ENCODE assay signal across 8 mouse cellular contexts in genomic region chr2:158625697-158626096, GRCm38 (mm10). TPM values are rescaled to one million over a fixed set of nuclear protein-coding genes. Genes with fewer than 3 reads are reported as not detected.
A peak's percentile ranks its signal among the peaks of the same experiment; 100 is the strongest.
DNase-seq lines count a peak whose midpoint lies in the region; ATAC-seq and TF ChIP-seq lines count a peak whose summit lies in the region.

No protein-coding gene starts in this region.

- TF ChIP-seq EP300 in liver, postnatal 0 days (IDR thresholded peaks at IDR 0.05; ENCODE audit: low read depth), result no peak

- ATAC-seq in heart, embryonic 12.5 days (ENCODE audit: insufficient number of reproducible peaks, low FRiP score), result no peak
- no peak for ATAC-seq in forebrain, embryonic 16.5 days
- no peak for ATAC-seq in liver, postnatal 0 days

- no peak overlapping the region for H3K27ac ChIP-seq in heart, embryonic 12.5 days (ENCODE audit: poor library complexity, severe bottlenecking)
- no peak overlapping the region for H3K27ac ChIP-seq in forebrain, embryonic 16.5 days (ENCODE audit: low read length)
- H3K27ac ChIP-seq in liver, postnatal 0 days (ENCODE audit: low read depth), result peak overlapping the region; percentile 91; the same call in 1 of the 2 replicates

- DNase-seq in heart, adult 11 months, result no peak
- no peak for DNase-seq in liver, postnatal 0 days
- no peak for DNase-seq in adrenal gland, postnatal 10 days
- no peak for DNase-seq in right cerebral cortex, postnatal 14 days
- no peak for DNase-seq in adrenal gland, adult 8-10 months

- no peak for TF ChIP-seq CTCF in E14TG2a.4 (conservative IDR thresholded peaks at IDR 0.05; ENCODE audit: low read length)
- no peak for TF ChIP-seq CTCF in liver, postnatal 0 days (IDR thresholded peaks at IDR 0.05; ENCODE audit: low read depth)

- peak overlapping the region; percentile 80 for H3K9ac ChIP-seq in heart, embryonic 12.5 days
- peak overlapping the region; percentile 82 for H3K9ac ChIP-seq in forebrain, embryonic 16.5 days (replicated peaks; ENCODE audit: low read depth, low read length)
- H3K9ac ChIP-seq in liver, postnatal 0 days (replicated peaks), result peak overlapping the region; percentile 91

- H3K4me1 ChIP-seq in heart, embryonic 12.5 days (replicated peaks), result peaks cover 12% of the 10 kb centered on the region
- peaks cover 20% of the 10 kb centered on the region for H3K4me1 ChIP-seq in E14TG2a.4 (replicated peaks; ENCODE audit: low read depth, low read length)
- H3K4me1 ChIP-seq in forebrain, embryonic 16.5 days (replicated peaks; ENCODE audit: control insufficient read depth, insufficient read depth, low read length), result peaks cover 16% of the 10 kb centered on the region
- no peaks in the 10 kb centered on the region for H3K4me1 ChIP-seq in liver, postnatal 0 days (ENCODE audit: insufficient read depth)

- WGBS in heart, embryonic 12.5 days, result 30% methylated on average over 8 of the region's 8 CpGs
- 42% methylated on average over 8 of the region's 8 CpGs for WGBS in forebrain, embryonic 16.5 days
- WGBS in liver, postnatal 0 days (ENCODE audit: insufficient replicate concordance), result 21% methylated on average over 8 of the region's 8 CpGs

- H3K27me3 ChIP-seq in heart, embryonic 12.5 days (replicated peaks), result peaks cover 10% of the 10 kb centered on the region
- H3K27me3 ChIP-seq in E14TG2a.4 (ENCODE audit: insufficient read depth, low read length), result peaks cover 21% of the 10 kb centered on the region
- no peaks in the 10 kb centered on the region for H3K27me3 ChIP-seq in forebrain, embryonic 16.5 days (replicated peaks; ENCODE audit: control insufficient read depth, insufficient read depth, low read length)
- H3K27me3 ChIP-seq in liver, postnatal 0 days (ENCODE audit: insufficient read depth, low read length), result peaks cover 10% of the 10 kb centered on the region; the same call in 1 of the 2 replicates

- H3K36me3 ChIP-seq in heart, embryonic 12.5 days, result peaks cover 29% of the 10 kb centered on the region
- peaks cover 48% of the 10 kb centered on the region for H3K36me3 ChIP-seq in E14TG2a.4 (ENCODE audit: insufficient read depth, low read length)
- peaks cover 4% of the 10 kb centered on the region; the same call in 1 of the 2 replicates for H3K36me3 ChIP-seq in forebrain, embryonic 16.5 days (ENCODE audit: control insufficient read depth, insufficient read depth)
- H3K36me3 ChIP-seq in liver, postnatal 0 days (replicated peaks; ENCODE audit: insufficient read depth, low read length), result peaks cover 29% of the 10 kb centered on the region

- peak overlapping the region; percentile 77 for H3K4me2 ChIP-seq in heart, embryonic 12.5 days
- H3K4me2 ChIP-seq in forebrain, embryonic 16.5 days (ENCODE audit: low read length), result peak overlapping the region; percentile 93
- H3K4me2 ChIP-seq in liver, postnatal 0 days (ENCODE audit: low read depth, low read length), result peak overlapping the region; percentile 80

- no peaks in the 10 kb centered on the region for H3K9me3 ChIP-seq in heart, embryonic 12.5 days (replicated peaks)
- H3K9me3 ChIP-seq in E14TG2a.4 (ENCODE audit: low read length), result no peaks in the 10 kb centered on the region
- no peaks in the 10 kb centered on the region for H3K9me3 ChIP-seq in forebrain, embryonic 16.5 days (ENCODE audit: control insufficient read depth, low read length)
- no peaks in the 10 kb centered on the region for H3K9me3 ChIP-seq in liver, postnatal 0 days (ENCODE audit: low read length)

- peak overlapping the region; percentile 67 for H3K4me3 ChIP-seq in heart, embryonic 12.5 days
- peak overlapping the region; percentile 93 for H3K4me3 ChIP-seq in E14TG2a.4 (replicated peaks; ENCODE audit: low read length)
- H3K4me3 ChIP-seq in forebrain, embryonic 16.5 days (replicated peaks; ENCODE audit: low read length), result peak overlapping the region; percentile 93
- H3K4me3 ChIP-seq in liver, postnatal 0 days (ENCODE audit: low read depth, low read length), result peak overlapping the region; percentile 92

RNA-seq across cellular contexts. Expression of gene Actr5, which starts 1.0 kb away (rescaled TPM):
- 10.1 and 11.1 TPM in 2 replicates for polyA plus RNA-seq in heart, embryonic 12.5 days (2016; fragmentation: Nextera tagmentation; extraction: Ambion mirVana)
- polyA plus RNA-seq in forebrain, embryonic 16.5 days (2015; fragmentation: Nextera tagmentation; extraction: Ambion mirVana), result 11.3 and 12.3 TPM in 2 replicates
- 2.8 and 3.1 TPM in 2 replicates for polyA plus RNA-seq in liver, postnatal 0 days (2015; fragmentation: Nextera tagmentation; extraction: Ambion mirVana)
- 10 to 100 TPM; 10.7 to 12.7 TPM for total RNA-seq in adrenal gland, postnatal 10 days (2021)
- total RNA-seq in adrenal gland, adult 8-10 months (2022), result 10 to 100 TPM; 13.2 to 19.7 (median 14.6) TPM

RNA-seq across cellular contexts. Expression of gene Slc32a1, which starts 15.1 kb away (rescaled TPM):
- polyA plus RNA-seq in heart, embryonic 12.5 days (2016; fragmentation: Nextera tagmentation; extraction: Ambion mirVana), result 0.08 TPM in 1 of 2 replicates, not detected in the other
- 5.9 and 7.7 TPM in 2 replicates for polyA plus RNA-seq in forebrain, embryonic 16.5 days (2015; fragmentation: Nextera tagmentation; extraction: Ambion mirVana)
- not detected in 2 replicates for polyA plus RNA-seq in liver, postnatal 0 days (2015; fragmentation: Nextera tagmentation; extraction: Ambion mirVana)
- not detected for total RNA-seq in adrenal gland, postnatal 10 days (2021)
- under 1 TPM in 2 of 4 experiments, not detected in 2; 0.11 to 0.17 TPM for total RNA-seq in adrenal gland, adult 8-10 months (2022)

RNA-seq across cellular contexts. Expression of gene Ppp1r16b, which starts 39.5 kb away (rescaled TPM):
- polyA plus RNA-seq in heart, embryonic 12.5 days (2016; fragmentation: Nextera tagmentation; extraction: Ambion mirVana), result 4.0 and 4.6 TPM in 2 replicates
- polyA plus RNA-seq in forebrain, embryonic 16.5 days (2015; fragmentation: Nextera tagmentation; extraction: Ambion mirVana), result 30.3 and 33.3 TPM in 2 replicates
- polyA plus RNA-seq in liver, postnatal 0 days (2015; fragmentation: Nextera tagmentation; extraction: Ambion mirVana), result 2.5 and 2.9 TPM in 2 replicates
- total RNA-seq in adrenal gland, postnatal 10 days (2021), result 10 to 100 TPM; 14.4 to 17.2 TPM
- total RNA-seq in adrenal gland, adult 8-10 months (2022), result 10 to 100 TPM in 3 of 4 experiments, 1 to 10 TPM in 1; 9.9 to 13.8 (median 11.1) TPM
